Mouse (Mus musculus): Measurements from ENCODE around the gene Gm20605.

GRCm38 (mm10) chr5:137684294-137685123, 55.5 kb downstream of the Gm20605 start, which contains the start of gene Agfg2:
- TF ChIP-seq CTCF (IDR thresholded peaks at IDR 0.05; ENCODE audit: borderline replicate concordance, extremely low read depth, insufficient read depth, insufficient read length) (no peak), POLR2A (IDR thresholded peaks at IDR 0.05; ENCODE audit: borderline replicate concordance, extremely low read depth, insufficient read depth, insufficient read length, poor library complexity, severe bottlenecking) (peak; percentile 54; the same call in 1 of the 2 replicates)
